Mouse (Mus musculus) midbrain, embryonic 16.5 days (tissue): ENCODE results near the gene Rft1. TPM values are rescaled to one million over a fixed set of nuclear protein-coding genes. Genes with fewer than 3 reads are reported as not detected.

ENCODE experiments used
- ATAC-seq: fragments of 200-750 bp; cut with Nextera tagmentation; 2 replicates; pipeline ENCODE4 v1.8.0; 2017; ENCODE audit warnings: moderate TSS enrichment
- H3K27ac ChIP-seq: fragments of 300-500 bp; sonication (generic); 2 replicates; pipeline ENCODE4 v1.5.1; 2014; ENCODE audit warnings: mild to moderate bottlenecking, low read length, mixed read lengths
- H3K27me3 ChIP-seq: fragments of 300-500 bp; sonication (generic); 2 replicates; pipeline ENCODE4 v1.6.1; 2014; ENCODE audit warnings: low read depth, low read length, mixed read lengths; ENCODE audit not compliant: control insufficient read depth, insufficient read depth
- H3K36me3 ChIP-seq: fragments of 300-500 bp; sonication (generic); 2 replicates; pipeline ENCODE4 v1.6.1; 2014; ENCODE audit warnings: mild to moderate bottlenecking, low read length, moderate library complexity, mixed read lengths; ENCODE audit not compliant: control insufficient read depth, insufficient read depth
- H3K4me1 ChIP-seq: fragments of 300-500 bp; sonication (generic); 2 replicates; pipeline ENCODE4 v1.6.1; 2014; ENCODE audit warnings: mild to moderate bottlenecking, low read length, mixed read lengths; ENCODE audit not compliant: control insufficient read depth, insufficient read depth
- H3K4me2 ChIP-seq: fragments of 300-500 bp; sonication (generic); 2 replicates; pipeline ENCODE4 v1.6.1; 2014; ENCODE audit warnings: mild to moderate bottlenecking, low read length, mixed read lengths
- H3K4me3 ChIP-seq: fragments of 300-500 bp; sonication (generic); 2 replicates; pipeline ENCODE4 v1.5.1; 2014; ENCODE audit warnings: low read depth, mild to moderate bottlenecking, low read length, moderate library complexity, mixed read lengths
- H3K9ac ChIP-seq: fragments of 300-500 bp; sonication (generic); 2 replicates; pipeline ENCODE4 v1.6.1; 2014; ENCODE audit warnings: low read depth, low read length, mixed read lengths
- H3K9me3 ChIP-seq: fragments of 300-500 bp; sonication (generic); replicated peaks from 2 replicates; pipeline ENCODE4 v1.6.1; 2014; ENCODE audit warnings: mild to moderate bottlenecking, low read length, mixed read lengths; ENCODE audit not compliant: control insufficient read depth, poor library complexity, severe bottlenecking
- WGBS: fragments of 180-500 bp; shearing (Covaris S2); extraction: QIAGEN DNeasy Blood & Tissue Kit; methylation state at CpG from one replicate; pipeline ENCODE4 v1.1.7; 2014; 5-methylcytosine and 5-hydroxymethylcytosine counted together
- polyA plus RNA-seq: library from polyadenylated mRNA; unstranded; fragments of >200 nt; fragmentation: Nextera tagmentation; extraction: Ambion mirVana; gene quantifications from 2 replicates; pipeline ENCODE4 v1.2.1, GENCODE M21; 2015

The Rft1 gene
- 8.3 and 9.4 TPM in 2 replicates for polyA plus RNA-seq

DNA sequence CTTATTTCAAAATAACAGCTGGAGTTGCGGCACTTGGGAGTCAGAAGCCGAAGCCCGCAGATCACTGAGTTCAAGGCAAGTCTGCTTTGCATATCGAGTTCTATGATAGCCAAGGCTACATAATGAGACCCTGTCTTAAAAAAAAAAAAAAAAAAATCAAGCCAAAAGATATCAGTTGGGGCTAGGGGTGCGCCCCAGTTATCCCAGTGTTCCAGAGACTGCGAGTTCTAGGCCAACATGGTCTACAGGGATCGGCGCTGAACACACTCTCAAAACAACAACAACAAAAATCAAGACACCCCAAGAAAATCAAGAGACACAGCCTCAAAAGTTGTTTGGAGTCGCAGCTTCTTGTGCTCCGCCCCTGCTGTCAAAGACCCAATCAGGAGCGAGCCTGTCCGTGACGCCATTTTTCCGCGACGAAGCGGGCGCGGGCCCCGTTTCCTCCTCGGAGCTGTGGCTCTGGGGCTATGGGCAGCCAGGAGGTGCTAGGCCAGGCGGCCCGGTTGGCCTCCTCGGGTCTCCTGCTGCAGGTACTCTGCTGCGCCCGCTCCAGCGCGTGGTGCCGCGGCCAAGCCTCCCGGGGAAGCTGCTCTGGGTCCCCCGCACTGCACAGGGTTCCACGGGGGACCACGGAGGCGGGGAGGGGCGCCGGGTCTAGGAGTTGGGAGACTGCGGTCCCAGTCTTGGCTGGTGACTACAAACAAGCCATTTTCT, at the start of gene Rft1:
Rft1 (plus strand) TSS at position 418 of the 717 bp plus-strand sequence.
- Histone ChIP-seq H3K27me3 (no peaks in the 10 kb centered on the region), H3K4me3 (peak within 1 kb of the TSS; percentile 92), H3K36me3 (no peaks in the 10 kb centered on the region), H3K27ac (peak within 1 kb of the TSS; percentile 83), H3K9ac (peak within 1 kb of the TSS; percentile 99), H3K4me1 (peaks cover 8% of the 10 kb centered on the region), H3K4me2 (peak within 1 kb of the TSS; percentile 61), H3K9me3 (no peaks in the 10 kb centered on the region)
- 2% methylated on average over 38 of the region's 38 CpGs for WGBS
- peak; percentile 94 for ATAC-seq

GRCm38 (mm10) chr14:30606817-30607216, 47.3 kb upstream of the Rft1 start:
- Histone ChIP-seq H3K9me3 (no peaks in the 10 kb centered on the region), H3K9ac (no peak overlapping the region), H3K4me3 (no peak overlapping the region), H3K27me3 (no peaks in the 10 kb centered on the region), H3K4me1 (no peaks in the 10 kb centered on the region), H3K27ac (no peak overlapping the region), H3K36me3 (no peaks in the 10 kb centered on the region), H3K4me2 (no peak overlapping the region)
- WGBS: 88% methylated on average over 5 of the region's 5 CpGs
- ATAC-seq: no peak

GRCm38 (mm10) chr14:30607696-30608095, 46.5 kb upstream of the Rft1 start:
- WGBS: 87% methylated on average over 4 of the region's 4 CpGs
- no peak overlapping the region for H3K4me3 ChIP-seq

GRCm38 (mm10) chr14:30608176-30608575, 46.0 kb upstream of the Rft1 start:
- H3K9ac ChIP-seq: no peak overlapping the region

More at GRCm38 (mm10) chr14:30607696-30608095, 46.5 kb upstream of the Rft1 start:
- Histone ChIP-seq H3K9ac (no peak overlapping the region), H3K36me3 (no peaks in the 10 kb centered on the region), H3K27ac (no peak overlapping the region), H3K4me2 (no peak overlapping the region), H3K4me1 (no peaks in the 10 kb centered on the region), H3K9me3 (no peaks in the 10 kb centered on the region), H3K27me3 (no peaks in the 10 kb centered on the region)
- no peak for ATAC-seq

GRCm38 (mm10) chr14:30609499-30609898, 44.7 kb upstream of the Rft1 start:
- H3K9me3 ChIP-seq: no peaks in the 10 kb centered on the region
- H3K36me3 ChIP-seq: no peaks in the 10 kb centered on the region
- 92% methylated on average over 3 of the region's 3 CpGs for WGBS
- ATAC-seq: no peak
- no peak overlapping the region for H3K27ac ChIP-seq
- no peak overlapping the region for H3K4me3 ChIP-seq
- no peaks in the 10 kb centered on the region for H3K4me1 ChIP-seq
- H3K4me2 ChIP-seq: no peak overlapping the region
- H3K27me3 ChIP-seq: no peaks in the 10 kb centered on the region
- no peak overlapping the region for H3K9ac ChIP-seq

More at GRCm38 (mm10) chr14:30608176-30608575, 46.0 kb upstream of the Rft1 start:
- no peaks in the 10 kb centered on the region for H3K36me3 ChIP-seq
- no peak overlapping the region for H3K4me3 ChIP-seq
- H3K9me3 ChIP-seq: no peaks in the 10 kb centered on the region
- no peaks in the 10 kb centered on the region for H3K27me3 ChIP-seq
- no peak for ATAC-seq
- H3K27ac ChIP-seq: no peak overlapping the region
- H3K4me2 ChIP-seq: no peak overlapping the region
- H3K4me1 ChIP-seq: no peaks in the 10 kb centered on the region
- 91% methylated on average over 6 of the region's 6 CpGs for WGBS

DNA sequence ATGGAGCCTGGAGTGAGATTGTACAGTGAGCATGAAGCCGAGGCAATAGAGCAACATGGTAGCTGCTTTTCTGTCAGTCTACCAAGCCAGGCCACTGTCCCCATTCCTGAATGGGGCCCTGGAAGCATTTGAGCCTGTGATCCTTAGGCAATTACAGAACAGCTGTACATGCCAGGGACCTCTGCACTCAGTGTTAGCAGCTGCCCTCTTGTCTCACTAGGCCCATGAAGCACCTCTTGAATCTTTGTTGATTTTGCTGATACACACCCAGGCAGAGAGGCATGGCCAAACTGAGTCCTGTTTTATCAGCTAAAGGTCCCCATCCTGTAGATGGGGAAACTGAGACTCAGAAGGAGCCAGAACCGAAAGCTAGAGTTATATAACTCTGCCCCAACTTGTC, 43.9 kb upstream of the Rft1 start:
- WGBS: 84% methylated on average over 2 of the region's 2 CpGs
- Histone ChIP-seq H3K4me3 (no peak overlapping the region), H3K9ac (no peak overlapping the region), H3K4me2 (no peak overlapping the region), H3K27ac (no peak overlapping the region), H3K27me3 (no peaks in the 10 kb centered on the region), H3K4me1 (no peaks in the 10 kb centered on the region), H3K36me3 (no peaks in the 10 kb centered on the region), H3K9me3 (no peaks in the 10 kb centered on the region)
- ATAC-seq: no peak

DNA sequence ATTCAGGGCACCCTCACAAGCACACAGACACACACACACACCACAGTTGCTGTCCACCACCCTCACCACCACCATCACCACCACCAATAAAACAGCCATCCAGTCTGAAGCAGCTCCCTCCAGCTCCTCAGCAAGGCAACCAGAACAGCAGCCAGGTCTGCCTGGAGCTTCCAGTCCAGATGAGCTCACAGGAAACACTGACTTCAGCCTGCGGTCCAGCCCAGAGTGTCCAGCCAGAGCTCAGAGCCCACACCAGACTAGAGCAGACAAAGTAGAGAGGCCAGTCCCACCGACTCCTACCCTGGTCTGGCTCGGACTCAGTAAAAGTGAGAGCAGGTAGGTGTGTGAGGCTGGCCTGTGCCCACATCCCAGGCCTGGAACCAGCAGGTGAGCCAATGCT, 43.2 kb upstream of the Rft1 start:
- ATAC-seq: no peak
- Histone ChIP-seq H3K27ac (no peak overlapping the region), H3K27me3 (no peaks in the 10 kb centered on the region), H3K4me3 (no peak overlapping the region), H3K36me3 (no peaks in the 10 kb centered on the region), H3K4me2 (no peak overlapping the region), H3K4me1 (no peaks in the 10 kb centered on the region), H3K9ac (no peak overlapping the region), H3K9me3 (no peaks in the 10 kb centered on the region)
- 93% methylated on average over 3 of the region's 3 CpGs for WGBS

- H3K4me1 ChIP-seq: no peaks in the 10 kb centered on the region
- no peak overlapping the region for H3K4me3 ChIP-seq
- H3K27me3 ChIP-seq: no peaks in the 10 kb centered on the region
- 18% methylated on average over 7 of the region's 7 CpGs for WGBS
- H3K36me3 ChIP-seq: no peaks in the 10 kb centered on the region
- no peaks in the 10 kb centered on the region for H3K9me3 ChIP-seq
- no peak for ATAC-seq
- no peak overlapping the region for H3K9ac ChIP-seq
- no peak overlapping the region for H3K4me2 ChIP-seq
- H3K27ac ChIP-seq: no peak overlapping the region
Observed at GRCm38 (mm10) chr14:30612523-30612922, 41.6 kb upstream of the Rft1 start.

- ATAC-seq: no peak
- Histone ChIP-seq H3K36me3 (no peaks in the 10 kb centered on the region), H3K9me3 (no peaks in the 10 kb centered on the region), H3K4me3 (no peak overlapping the region), H3K4me2 (no peak overlapping the region), H3K4me1 (no peaks in the 10 kb centered on the region), H3K27me3 (no peaks in the 10 kb centered on the region), H3K27ac (no peak overlapping the region), H3K9ac (no peak overlapping the region)
- WGBS: 87% methylated on average over 2 of the region's 2 CpGs
Observed at GRCm38 (mm10) chr14:30612962-30613715, 41.0 kb upstream of the Rft1 start.
